Mouse (Mus musculus) heart, adult 2 months (tissue): ENCODE measurements around the gene Foxo3. TPM values are rescaled to one million over a fixed set of nuclear protein-coding genes. Genes with fewer than 3 reads are reported as not detected.

ENCODE experiments used
- DNase-seq, 2 experiments: peaks; one replicate each; pipeline ENCODE4 v3.0.0; 2021
- H3K27ac ChIP-seq: fragments of 200-600 bp; 2 replicates; pipeline ENCODE4 v1.8.1; 2022
- H3K27me3 ChIP-seq: fragments of 200-500 bp; 2 replicates; pipeline ENCODE4 v1.6.1; 2012; ENCODE audit warnings: mild to moderate bottlenecking, low read length, inconsistent platforms, mixed read lengths; ENCODE audit not compliant: control insufficient read depth, insufficient read depth
- H3K36me3 ChIP-seq: fragments of 200-500 bp; 2 replicates; pipeline ENCODE4 v1.6.1; 2012; ENCODE audit warnings: low read length, inconsistent platforms; ENCODE audit not compliant: control insufficient read depth, insufficient read depth
- H3K4me1 ChIP-seq: fragments of 200-500 bp; 2 replicates; pipeline ENCODE4 v1.6.1; 2011; ENCODE audit warnings: low read length; ENCODE audit not compliant: control insufficient read depth, insufficient read depth
- H3K4me3 ChIP-seq: fragments of 200-600 bp; 2 replicates; pipeline ENCODE4 v1.8.1; 2022
- H3K79me2 ChIP-seq: fragments of 200-500 bp; replicated peaks from 2 replicates; pipeline ENCODE4 v1.6.1; 2012; ENCODE audit warnings: mild to moderate bottlenecking, inconsistent platforms, low read length, moderate library complexity, mixed read lengths; ENCODE audit not compliant: control insufficient read depth, insufficient read depth
- H3K9ac ChIP-seq: fragments of 200-500 bp; 2 replicates; pipeline ENCODE4 v1.6.1; 2012; ENCODE audit warnings: low read depth, mild to moderate bottlenecking, control low read depth, inconsistent platforms, low read length, mixed read lengths
- CTCF ChIP-seq: fragments of 200-600 bp; IDR thresholded peaks from 2 replicates; pipeline ENCODE4 v1.8.1; 2022; ENCODE audit warnings: antibody characterized with exemption, mild to moderate bottlenecking, moderate library complexity
- EP300 ChIP-seq: fragments of 200-500 bp; IDR thresholded peaks from 2 replicates; pipeline ENCODE4 v1.6.1; 2011; ENCODE audit warnings: low read depth, low read length, control low read depth; ENCODE audit not compliant: insufficient read depth
- POLR2A ChIP-seq: fragments of 200-500 bp; IDR thresholded peaks from 2 replicates; pipeline ENCODE4 v1.6.1; 2011; ENCODE audit warnings: mild to moderate bottlenecking, low read depth, low read length, control low read depth; ENCODE audit not compliant: insufficient read depth
- WGBS: fragments of 180-500 bp; shearing (Covaris S2); methylation state at CpG from one replicate; pipeline ENCODE4 v1.1.7; 2018; 5-methylcytosine and 5-hydroxymethylcytosine counted together
- intact Hi-C: fragments of 180-260 bp; cut with DNase I; formaldehyde crosslinking; loops from one replicate; pipeline ENCODE4 v1.15.1; 2025
- polyA plus RNA-seq: library from polyadenylated mRNA; depleted of rRNA; stranded (reverse); fragments of >200 nt; gene quantifications from 2 replicates; pipeline ENCODE4 v1.2.3, GENCODE M21; 2012
- total RNA-seq, 2 experiments: library from RNA; stranded (reverse); gene quantifications; 2 replicates each; pipeline ENCODE4 v1.2.3; 2021

Foxo3 gene
- total and polyA plus RNA-seq, 3 experiments: 26.7 to 89.5 (median 72.5) TPM

DNA sequence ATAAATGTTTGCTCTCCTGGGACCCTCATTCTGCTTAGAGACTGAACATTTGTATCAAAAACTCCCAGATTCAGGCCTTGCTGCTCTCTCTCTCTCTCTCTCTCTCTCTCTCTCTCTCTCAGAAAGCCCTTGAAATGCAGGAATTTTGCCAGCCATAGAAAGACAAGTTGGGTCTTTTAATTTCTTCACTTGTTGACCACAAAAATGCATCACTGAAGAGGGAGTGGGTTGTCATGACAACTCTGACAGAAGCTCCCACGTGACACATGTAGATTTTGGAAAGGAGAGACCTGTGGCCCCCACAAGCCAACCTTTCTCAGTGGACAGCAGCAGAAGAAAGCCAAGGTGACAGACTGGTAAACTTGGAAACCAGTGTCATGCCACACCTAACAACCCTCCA, 11.1 kb upstream of the Foxo3 start:
- 77% methylated on average over 1 of the region's 1 CpGs for WGBS
- intact Hi-C loops: no loop called here
- DNase-seq: no peak
- Histone ChIP-seq H3K4me1 (no peaks in the 10 kb centered on the region), H3K4me3 (no peak overlapping the region), H3K9ac (no peak overlapping the region), H3K36me3 (no peaks in the 10 kb centered on the region), H3K27ac (no peak overlapping the region), H3K27me3 (no peaks in the 10 kb centered on the region), H3K79me2 (no peaks in the 10 kb centered on the region)
- no peak for TF ChIP-seq EP300
- no peak for TF ChIP-seq POLR2A
- TF ChIP-seq CTCF: no peak

DNA sequence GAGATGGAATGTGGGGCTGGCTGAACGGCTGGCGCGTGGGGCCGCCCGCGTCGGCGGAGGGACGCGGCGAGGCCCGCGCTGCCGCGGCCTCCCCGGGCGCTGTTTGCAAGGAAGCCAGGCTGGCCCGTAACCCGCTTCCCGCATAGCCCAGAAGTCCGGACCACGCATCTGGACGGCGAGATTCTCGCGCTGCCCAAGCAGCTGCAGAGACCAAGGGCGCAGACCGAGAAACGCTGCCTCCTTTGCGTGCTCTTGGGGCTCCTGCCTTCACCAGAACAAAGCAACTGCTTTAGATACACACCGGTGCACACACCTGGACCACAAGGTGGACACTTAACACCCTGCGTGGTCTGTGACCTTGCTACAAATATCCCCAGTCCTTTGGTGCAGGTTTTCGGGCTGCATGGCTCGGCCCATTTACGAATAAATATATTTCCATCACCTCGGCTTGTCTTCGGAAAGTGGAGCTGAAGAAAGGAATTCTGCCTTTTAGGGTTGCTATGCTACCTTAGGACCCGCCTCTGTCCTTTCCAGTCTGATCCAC, 1.8 kb upstream of the Foxo3 start:
- intact Hi-C loops: loop anchor here (5.0 kb wide), 3 partner anchors 206 to 466 kb away; no protein-coding TSS in a partner anchor
- peak in 1 of 2 experiments; percentile 40 for DNase-seq
- 0 out of 2 replicates have a peak, but pooled peaks cover 3% of the 10 kb centered on the region for H3K79me2 ChIP-seq
- peak overlapping the region; percentile 100 for H3K27ac ChIP-seq
- peaks cover 2% of the 10 kb centered on the region for H3K36me3 ChIP-seq
- 4% methylated on average over 38 of the region's 38 CpGs for WGBS
- 0 out of 2 replicates have a peak, but pooled peaks have one; percentile 0 for TF ChIP-seq EP300
- TF ChIP-seq POLR2A: no peak
- peak overlapping the region; percentile 90 for H3K4me3 ChIP-seq
- H3K9ac ChIP-seq: peak overlapping the region; percentile 82
- H3K27me3 ChIP-seq: no peaks in the 10 kb centered on the region
- H3K4me1 ChIP-seq: peaks cover 2% of the 10 kb centered on the region

GRCm38 (mm10) chr10:42277476-42278306, 1.1 kb upstream of the Foxo3 start:
- Histone ChIP-seq H3K36me3 (peaks cover 7% of the 10 kb centered on the region), H3K79me2 (0 out of 2 replicates have a peak, but pooled peaks cover 3% of the 10 kb centered on the region), H3K4me1 (peaks cover 2% of the 10 kb centered on the region), H3K9ac (peak overlapping the region; percentile 94), H3K4me3 (peak overlapping the region; percentile 90), H3K27ac (peak overlapping the region; percentile 100), H3K27me3 (no peaks in the 10 kb centered on the region)
- TF ChIP-seq EP300 (peak; percentile 58; the same call in 1 of the 2 replicates), POLR2A (peak; percentile 80), CTCF (peak; percentile 17; the same call in 1 of the 2 replicates)
- DNase-seq: peak; percentile 98 to 99
- WGBS: under 1% methylated on average over 77 of the region's 78 CpGs
- intact Hi-C loops: loop anchor here (5.0 kb wide), 3 partner anchors 205 to 465 kb away; no protein-coding TSS in a partner anchor

DNA sequence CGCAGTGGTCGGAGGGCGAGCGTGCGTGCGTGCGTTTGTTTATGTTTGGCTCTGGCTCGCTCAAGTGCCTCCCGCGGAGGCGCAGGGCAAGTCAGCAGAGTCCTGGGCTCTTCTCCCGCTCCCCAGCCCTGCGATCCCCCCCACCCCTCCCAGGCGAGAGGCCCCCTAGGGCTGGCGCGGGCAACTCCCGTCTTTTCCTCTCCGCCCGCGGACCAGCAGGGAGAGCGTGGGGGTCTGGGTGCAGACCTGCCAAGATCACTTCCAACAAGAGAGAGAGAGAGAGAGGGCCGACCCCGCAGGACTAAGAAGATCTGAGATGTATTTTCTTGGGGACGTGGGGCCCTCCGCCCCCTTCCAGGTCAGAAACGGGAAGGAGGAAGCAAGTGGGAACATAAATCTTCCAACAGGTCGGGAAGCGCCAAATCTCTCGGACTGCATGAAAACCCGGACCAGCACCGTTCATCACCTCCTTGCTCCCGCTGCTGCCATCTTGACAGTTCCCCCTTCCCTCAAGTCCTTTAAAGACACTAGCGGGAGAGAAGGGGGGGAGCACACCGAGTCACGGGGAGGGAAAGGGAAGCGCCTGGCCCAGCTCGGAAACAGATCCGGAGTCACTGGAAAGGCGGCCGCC, 569 bp downstream of the Foxo3 start:
- Histone ChIP-seq H3K4me3 (peak overlapping the region; percentile 90), H3K27me3 (no peaks in the 10 kb centered on the region), H3K79me2 (peaks cover 4% of the 10 kb centered on the region; the same call in 1 of the 2 replicates), H3K9ac (peak overlapping the region; percentile 98), H3K27ac (peak overlapping the region; percentile 100), H3K36me3 (peaks cover 22% of the 10 kb centered on the region), H3K4me1 (peaks cover 12% of the 10 kb centered on the region)
- intact Hi-C loops: loop anchor here (1.0 to 5.0 kb wide), 6 partner anchors 71 to 464 kb away; no protein-coding TSS in a partner anchor
- WGBS: under 1% methylated on average over 40 of the region's 40 CpGs
- DNase-seq: no peak
- TF ChIP-seq CTCF: 0 out of 2 replicates have a peak, but pooled peaks have one; percentile 6
- no peak; the same call in 1 of the 2 replicates for TF ChIP-seq POLR2A
- TF ChIP-seq EP300: no peak

- TF ChIP-seq POLR2A: no peak
- no peak for TF ChIP-seq EP300
- no peak for TF ChIP-seq CTCF
- Histone ChIP-seq H3K79me2 (peaks cover 4% of the 10 kb centered on the region; the same call in 1 of the 2 replicates), H3K4me1 (peaks cover 12% of the 10 kb centered on the region), H3K4me3 (peak overlapping the region; percentile 90), H3K9ac (peak overlapping the region; percentile 98), H3K27ac (peak overlapping the region; percentile 100), H3K27me3 (no peaks in the 10 kb centered on the region), H3K36me3 (peaks cover 27% of the 10 kb centered on the region)
- under 1% methylated on average over 43 of the region's 54 CpGs for WGBS
- peak; percentile 72 to 73 for DNase-seq
- intact Hi-C loops: loop anchor here (2.0 to 5.0 kb wide), 5 partner anchors 71 to 463 kb away; no protein-coding TSS in a partner anchor
These were observed 1.1 kb downstream of the Foxo3 start for GRCm38 (mm10) chr10:42275401-42275870.
